Mouse (Mus musculus) lung, postnatal 0 days (tissue): ENCODE results near the gene Camkmt. TPM values are rescaled to one million over a fixed set of nuclear protein-coding genes. Genes with fewer than 3 reads are reported as not detected.

Experiments used
- ATAC-seq: fragments of 200-750 bp; cut with Nextera tagmentation; 2 replicates; pipeline ENCODE4 v1.8.0; 2017; ENCODE audit warnings: moderate library complexity
- DNase-seq: peaks from one replicate; pipeline ENCODE4 v3.0.0-alpha.2; 2016; ENCODE audit warnings: low spot score
- H3K27ac ChIP-seq: fragments of 300-500 bp; sonication (generic); 2 replicates; pipeline ENCODE4 v1.5.1; 2014; ENCODE audit warnings: antibody characterized with exemption, mild to moderate bottlenecking, low read length, mixed read lengths
- H3K27me3 ChIP-seq: fragments of 300-500 bp; sonication (generic); replicated peaks from 2 replicates; pipeline ENCODE4 v1.6.1; 2014; ENCODE audit warnings: low read length, mixed read lengths; ENCODE audit not compliant: insufficient read depth
- H3K36me3 ChIP-seq: fragments of 300-500 bp; sonication (generic); 2 replicates; pipeline ENCODE4 v1.6.1; 2014; ENCODE audit warnings: low read length, mixed read lengths; ENCODE audit not compliant: insufficient read depth
- H3K4me1 ChIP-seq: fragments of 300-500 bp; sonication (generic); 2 replicates; pipeline ENCODE4 v1.6.1; 2014; ENCODE audit warnings: antibody characterized with exemption, low read depth, low read length, mixed read lengths; ENCODE audit not compliant: insufficient read depth
- H3K4me2 ChIP-seq: fragments of 300-500 bp; sonication (generic); replicated peaks from 2 replicates; pipeline ENCODE4 v1.6.1; 2014; ENCODE audit warnings: low read depth, mild to moderate bottlenecking, low read length, moderate library complexity, mixed read lengths
- H3K4me3 ChIP-seq: fragments of 300-500 bp; sonication (generic); 2 replicates; pipeline ENCODE4 v1.5.1; 2014; ENCODE audit warnings: low read depth, low read length
- H3K9ac ChIP-seq: fragments of 300-500 bp; sonication (generic); replicated peaks from 2 replicates; pipeline ENCODE4 v1.6.1; 2014; ENCODE audit warnings: low read depth, mild to moderate bottlenecking
- H3K9me3 ChIP-seq: fragments of 300-500 bp; sonication (generic); 2 replicates; pipeline ENCODE4 v1.6.1; 2016; ENCODE audit warnings: low read length, mixed read lengths
- CTCF ChIP-seq: IDR thresholded peaks from 2 replicates; pipeline ENCODE4 v1.5.1; 2016; ENCODE audit warnings: antibody characterized with exemption, mild to moderate bottlenecking
- EP300 ChIP-seq: IDR thresholded peaks from 2 replicates; pipeline ENCODE4 v1.6.1; 2016; ENCODE audit warnings: antibody characterized with exemption, mild to moderate bottlenecking, control low read depth
- WGBS: fragments of 180-500 bp; shearing (Covaris S2); extraction: QIAGEN DNeasy Blood & Tissue Kit; methylation state at CpG from one replicate; pipeline ENCODE4 v1.1.7; 2014; 5-methylcytosine and 5-hydroxymethylcytosine counted together
- polyA plus RNA-seq: library from polyadenylated mRNA; unstranded; fragments of >200 nt; fragmentation: Nextera tagmentation; extraction: Ambion mirVana; gene quantifications from 2 replicates; pipeline ENCODE4 v1.2.1, GENCODE M21; 2015

Gene Camkmt
- polyA plus RNA-seq, 1 experiment from 2014 or later, result 3.2 TPM

GRCm38 (mm10) chr17:85087591-85087990 lies 2.8 kb upstream of the Camkmt start:
- DNase-seq (no peak), ATAC-seq (no peak)
- Histone ChIP-seq H3K9me3 (no peaks in the 10 kb centered on the region), H3K36me3 (no peaks in the 10 kb centered on the region), H3K9ac (no peak overlapping the region), H3K27ac (no peak overlapping the region), H3K27me3 (no peaks in the 10 kb centered on the region), H3K4me3 (no peak overlapping the region), H3K4me1 (no peaks in the 10 kb centered on the region), H3K4me2 (no peak overlapping the region)
- 81% methylated on average over 5 of the region's 5 CpGs for WGBS
- TF ChIP-seq EP300 (no peak), CTCF (no peak)

GRCm38 (mm10) chr17:85088401-85088800 lies 2.0 kb upstream of the Camkmt start:
- Histone ChIP-seq H3K4me2 (no peak overlapping the region), H3K9ac (no peak overlapping the region), H3K4me3 (no peak overlapping the region), H3K9me3 (no peaks in the 10 kb centered on the region), H3K27me3 (no peaks in the 10 kb centered on the region), H3K4me1 (no peaks in the 10 kb centered on the region), H3K36me3 (no peaks in the 10 kb centered on the region), H3K27ac (no peak overlapping the region)
- TF ChIP-seq CTCF (no peak), EP300 (no peak)
- WGBS, result 82% methylated on average over 11 of the region's 11 CpGs
- no peak for ATAC-seq
- no peak for DNase-seq

- Histone ChIP-seq H3K36me3 (no peaks in the 10 kb centered on the region), H3K27me3 (no peaks in the 10 kb centered on the region), H3K27ac (no peak overlapping the region), H3K4me2 (peak overlapping the region; percentile 89; the same call in 1 of the 2 replicates), H3K4me1 (no peaks in the 10 kb centered on the region), H3K4me3 (no peak overlapping the region), H3K9ac (no peak overlapping the region), H3K9me3 (no peaks in the 10 kb centered on the region)
- no peak for ATAC-seq
- TF ChIP-seq CTCF, result no peak
- TF ChIP-seq EP300, result no peak
- WGBS, result 50% methylated on average over 6 of the region's 6 CpGs
- DNase-seq, result peak; percentile 38
These were observed 1.3 kb upstream of the Camkmt start for GRCm38 (mm10) chr17:85089011-85089410.

- TF ChIP-seq EP300 (no peak), CTCF (no peak)
- peak overlapping the region; percentile 55 for H3K9ac ChIP-seq
- H3K4me2 ChIP-seq, result peak overlapping the region; percentile 89
- WGBS, result under 1% methylated on average over 16 of the region's 16 CpGs
- peak overlapping the region; percentile 74 for H3K27ac ChIP-seq
- no peaks in the 10 kb centered on the region for H3K9me3 ChIP-seq
- no peaks in the 10 kb centered on the region for H3K4me1 ChIP-seq
- H3K27me3 ChIP-seq, result no peaks in the 10 kb centered on the region
- DNase-seq, result no peak
- peak overlapping the region; percentile 87 for H3K4me3 ChIP-seq
- no peak for ATAC-seq
- H3K36me3 ChIP-seq, result no peaks in the 10 kb centered on the region
These were observed 731 bp upstream of the Camkmt start for GRCm38 (mm10) chr17:85089621-85090020.

- H3K9ac ChIP-seq, result no peak overlapping the region
- no peaks in the 10 kb centered on the region for H3K4me1 ChIP-seq
- no peak overlapping the region for H3K4me3 ChIP-seq
- ATAC-seq (no peak), DNase-seq (no peak)
- no peak for TF ChIP-seq EP300
- no peak for TF ChIP-seq CTCF
- no peak overlapping the region for H3K27ac ChIP-seq
- no peak overlapping the region for H3K4me2 ChIP-seq
- no peaks in the 10 kb centered on the region for H3K27me3 ChIP-seq
- H3K36me3 ChIP-seq, result no peaks in the 10 kb centered on the region
- WGBS, result 93% methylated on average over 6 of the region's 6 CpGs
- H3K9me3 ChIP-seq, result no peaks in the 10 kb centered on the region
These were observed 1.4 kb downstream of the Camkmt start for GRCm38 (mm10) chr17:85091762-85092161.

- ATAC-seq (no peak), DNase-seq (no peak)
- no peaks in the 10 kb centered on the region for H3K36me3 ChIP-seq
- no peak overlapping the region for H3K27ac ChIP-seq
- no peaks in the 10 kb centered on the region for H3K9me3 ChIP-seq
- no peaks in the 10 kb centered on the region for H3K27me3 ChIP-seq
- TF ChIP-seq EP300 (no peak), CTCF (no peak)
- WGBS, result 93% methylated on average over 3 of the region's 3 CpGs
- no peaks in the 10 kb centered on the region for H3K4me1 ChIP-seq
- H3K9ac ChIP-seq, result no peak overlapping the region
- no peak overlapping the region for H3K4me2 ChIP-seq
- H3K4me3 ChIP-seq, result no peak overlapping the region
These were observed 6.0 kb downstream of the Camkmt start for GRCm38 (mm10) chr17:85096396-85096795.

- no peak overlapping the region for H3K4me3 ChIP-seq
- no peak overlapping the region for H3K9ac ChIP-seq
- no peak overlapping the region for H3K27ac ChIP-seq
- no peaks in the 10 kb centered on the region for H3K27me3 ChIP-seq
- 81% methylated on average over 7 of the region's 7 CpGs for WGBS
- no peaks in the 10 kb centered on the region for H3K4me1 ChIP-seq
- H3K36me3 ChIP-seq, result no peaks in the 10 kb centered on the region
- DNase-seq (no peak), ATAC-seq (no peak)
- H3K4me2 ChIP-seq, result no peak overlapping the region
- H3K9me3 ChIP-seq, result no peaks in the 10 kb centered on the region
- TF ChIP-seq EP300, result no peak
- TF ChIP-seq CTCF, result no peak
These were observed 8.4 kb downstream of the Camkmt start for GRCm38 (mm10) chr17:85098677-85099323.
